Mouse (Mus musculus) kidney, embryonic 16.5 days (tissue): ENCODE measurements at regions not wholly inside any gene's neighbourhood (a gene's known extent, or its start where the extent isn't known, plus 50 kb on each side); places are given as distances from the start of the nearest gene placed in this dataset.

ENCODE experiments used
- ATAC-seq: fragments of 200-750 bp; cut with Nextera tagmentation; 2 replicates; pipeline ENCODE4 v1.8.0; 2017; ENCODE audit warnings: moderate TSS enrichment; ENCODE audit not compliant: low FRiP score, low TSS enrichment
- H3K27ac ChIP-seq: fragments of 300-500 bp; sonication (generic); 2 replicates; pipeline ENCODE4 v1.5.1; 2014; ENCODE audit warnings: low read length
- H3K27me3 ChIP-seq: fragments of 300-500 bp; sonication (generic); 2 replicates; pipeline ENCODE4 v1.6.1; 2014; ENCODE audit warnings: low read length, control low read depth, mixed read lengths; ENCODE audit not compliant: insufficient read depth
- H3K36me3 ChIP-seq: fragments of 300-500 bp; sonication (generic); 2 replicates; pipeline ENCODE4 v1.6.1; 2014; ENCODE audit warnings: low read length, control low read depth, mixed read lengths; ENCODE audit not compliant: insufficient read depth
- H3K4me1 ChIP-seq: fragments of 300-500 bp; sonication (generic); 2 replicates; pipeline ENCODE4 v1.6.1; 2014; ENCODE audit warnings: low read length, control low read depth, mixed read lengths; ENCODE audit not compliant: insufficient read depth
- H3K4me2 ChIP-seq: fragments of 300-500 bp; sonication (generic); replicated peaks from 2 replicates; pipeline ENCODE4 v1.6.1; 2014; ENCODE audit warnings: low read depth, low read length
- H3K4me3 ChIP-seq: fragments of 300-500 bp; sonication (generic); 2 replicates; pipeline ENCODE4 v1.5.1; 2014; ENCODE audit warnings: mild to moderate bottlenecking, low read length
- H3K9ac ChIP-seq: fragments of 300-500 bp; sonication (generic); replicated peaks from 2 replicates; pipeline ENCODE4 v1.6.1; 2014; ENCODE audit warnings: low read length
- H3K9me3 ChIP-seq: fragments of 300-500 bp; sonication (generic); 2 replicates; pipeline ENCODE4 v1.6.1; 2016; ENCODE audit warnings: low read length, control low read depth
- WGBS: fragments of 180-500 bp; shearing (Covaris S2); extraction: QIAGEN DNeasy Blood & Tissue Kit; methylation state at CpG from one replicate; pipeline ENCODE4 v1.1.7; 2014; 5-methylcytosine and 5-hydroxymethylcytosine counted together

GRCm38 (mm10) chr13:6237201-6237600 is 310.7 kb upstream of the Pitrm1 start:
- ATAC-seq: no peak
- no peak overlapping the region for H3K4me2 ChIP-seq
- 85% methylated on average over 3 of the region's 3 CpGs for WGBS

GRCm38 (mm10) chr13:6240855-6241254 is 307.1 kb upstream of the Pitrm1 start:
- 68% methylated on average over 3 of the region's 3 CpGs for WGBS

More at GRCm38 (mm10) chr13:6237201-6237600, 310.7 kb upstream of the Pitrm1 start:
- H3K9me3 ChIP-seq: no peaks in the 10 kb centered on the region
- H3K4me1 ChIP-seq: no peaks in the 10 kb centered on the region
- H3K4me3 ChIP-seq: no peak overlapping the region
- H3K36me3 ChIP-seq: no peaks in the 10 kb centered on the region
- no peak overlapping the region for H3K27ac ChIP-seq
- no peaks in the 10 kb centered on the region for H3K27me3 ChIP-seq
- no peak overlapping the region for H3K9ac ChIP-seq

GRCm38 (mm10) chr13:6241472-6242123 is 306.4 kb upstream of the Pitrm1 start:
- H3K36me3 ChIP-seq: no peaks in the 10 kb centered on the region

More at GRCm38 (mm10) chr13:6240855-6241254, 307.1 kb upstream of the Pitrm1 start:
- Histone ChIP-seq H3K9ac (no peak overlapping the region), H3K9me3 (no peaks in the 10 kb centered on the region), H3K36me3 (no peaks in the 10 kb centered on the region), H3K4me1 (no peaks in the 10 kb centered on the region), H3K4me3 (no peak overlapping the region), H3K27ac (no peak overlapping the region), H3K4me2 (no peak overlapping the region), H3K27me3 (no peaks in the 10 kb centered on the region)
- ATAC-seq: no peak

GRCm38 (mm10) chr13:6250106-6250505 is 297.8 kb upstream of the Pitrm1 start:
- Histone ChIP-seq H3K4me1 (peaks cover 4% of the 10 kb centered on the region; the same call in 1 of the 2 replicates), H3K4me2 (no peak overlapping the region), H3K9me3 (no peaks in the 10 kb centered on the region), H3K27me3 (no peaks in the 10 kb centered on the region), H3K9ac (no peak overlapping the region), H3K36me3 (no peaks in the 10 kb centered on the region), H3K27ac (no peak overlapping the region), H3K4me3 (no peak overlapping the region)
- 82% methylated on average over 3 of the region's 3 CpGs for WGBS
- ATAC-seq: no peak

More at GRCm38 (mm10) chr13:6241472-6242123, 306.4 kb upstream of the Pitrm1 start:
- no peak overlapping the region for H3K4me2 ChIP-seq
- no peak overlapping the region for H3K4me3 ChIP-seq
- no peak for ATAC-seq
- no peaks in the 10 kb centered on the region for H3K9me3 ChIP-seq
- no peaks in the 10 kb centered on the region for H3K27me3 ChIP-seq
- no peak overlapping the region for H3K9ac ChIP-seq
- WGBS: 66% methylated on average over 5 of the region's 5 CpGs
- H3K4me1 ChIP-seq: no peaks in the 10 kb centered on the region
- H3K27ac ChIP-seq: no peak overlapping the region

GRCm38 (mm10) chr13:6251025-6251862 is 296.7 kb upstream of the Pitrm1 start:
- H3K27me3 ChIP-seq: no peaks in the 10 kb centered on the region
- no peaks in the 10 kb centered on the region for H3K9me3 ChIP-seq
- 70% methylated on average over 4 of the region's 4 CpGs for WGBS
- peak overlapping the region; percentile 73; the same call in 1 of the 2 replicates for H3K27ac ChIP-seq
- peak; percentile 84 for ATAC-seq
- no peaks in the 10 kb centered on the region for H3K36me3 ChIP-seq
- peaks cover 4% of the 10 kb centered on the region; the same call in 1 of the 2 replicates for H3K4me1 ChIP-seq
- H3K4me3 ChIP-seq: no peak overlapping the region
- no peak overlapping the region for H3K9ac ChIP-seq
- H3K4me2 ChIP-seq: no peak overlapping the region

GRCm38 (mm10) chr13:6252100-6252499 is 295.8 kb upstream of the Pitrm1 start:
- Histone ChIP-seq H3K4me1 (peaks cover 4% of the 10 kb centered on the region; the same call in 1 of the 2 replicates), H3K27ac (no peak overlapping the region), H3K4me2 (no peak overlapping the region), H3K9me3 (no peaks in the 10 kb centered on the region), H3K9ac (no peak overlapping the region), H3K27me3 (no peaks in the 10 kb centered on the region), H3K36me3 (no peaks in the 10 kb centered on the region), H3K4me3 (no peak overlapping the region)
- WGBS: 88% methylated on average over 3 of the region's 3 CpGs
- no peak for ATAC-seq

- Histone ChIP-seq H3K36me3 (no peaks in the 10 kb centered on the region), H3K4me1 (peaks cover 4% of the 10 kb centered on the region; the same call in 1 of the 2 replicates), H3K4me2 (no peak overlapping the region), H3K4me3 (no peak overlapping the region), H3K9me3 (no peaks in the 10 kb centered on the region), H3K9ac (no peak overlapping the region), H3K27ac (no peak overlapping the region), H3K27me3 (no peaks in the 10 kb centered on the region)
- ATAC-seq: no peak
- WGBS: 87% methylated on average over 5 of the region's 5 CpGs
Observed at GRCm38 (mm10) chr13:6255303-6255702, 292.6 kb upstream of the Pitrm1 start.

GRCm38 (mm10) chr13:6255728-6256496 is 292.0 kb upstream of the Pitrm1 start:
- H3K4me2 ChIP-seq: no peak overlapping the region
- H3K9ac ChIP-seq: no peak overlapping the region
- no peaks in the 10 kb centered on the region for H3K9me3 ChIP-seq
- no peak overlapping the region for H3K27ac ChIP-seq
- peak; percentile 65; the same call in 1 of the 2 replicates for ATAC-seq
- peaks cover 4% of the 10 kb centered on the region; the same call in 1 of the 2 replicates for H3K4me1 ChIP-seq
- no peaks in the 10 kb centered on the region for H3K27me3 ChIP-seq
- no peak overlapping the region for H3K4me3 ChIP-seq
- H3K36me3 ChIP-seq: no peaks in the 10 kb centered on the region

GRCm38 (mm10) chr13:6258456-6258855 is 289.5 kb upstream of the Pitrm1 start:
- Histone ChIP-seq H3K9ac (no peak overlapping the region), H3K9me3 (no peaks in the 10 kb centered on the region), H3K27ac (no peak overlapping the region), H3K4me2 (no peak overlapping the region), H3K27me3 (no peaks in the 10 kb centered on the region), H3K36me3 (no peaks in the 10 kb centered on the region), H3K4me3 (no peak overlapping the region), H3K4me1 (no peaks in the 10 kb centered on the region)
- ATAC-seq: no peak
- WGBS: 75% methylated on average over 1 of the region's 1 CpGs
